Mouse (Mus musculus): Measurements from ENCODE around the gene Actl10. TPM values are rescaled to one million over a fixed set of nuclear protein-coding genes. Genes with fewer than 3 reads are reported as not detected.

The Actl10 gene
- total and polyA plus RNA-seq, 2 experiments from 2014 or later = not detected

DNA sequence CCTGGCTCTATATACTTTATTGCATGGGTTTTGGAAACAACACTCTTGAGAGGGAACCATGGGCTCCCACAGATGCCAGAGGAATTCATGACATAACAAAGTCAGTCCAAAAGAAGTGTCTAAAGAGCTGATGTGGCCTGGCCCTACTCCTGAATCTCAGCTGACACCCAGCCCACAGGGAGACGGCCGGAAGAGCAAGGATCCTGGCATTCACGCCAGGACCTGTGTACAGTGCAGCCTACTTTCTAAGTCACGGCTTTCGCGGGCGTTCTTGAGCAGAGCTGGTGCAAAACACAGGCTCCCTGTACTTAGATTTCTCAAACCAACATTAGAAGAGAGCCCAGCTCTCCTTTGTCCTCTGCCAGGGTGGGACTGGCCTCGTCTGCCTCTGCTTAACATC, 29.0 kb downstream of the Actl10 start:
- WGBS = 48% methylated on average over 8 of the region's 8 CpGs
- Histone ChIP-seq H3K4me1 (ENCODE audit: control insufficient read depth, insufficient read depth) (peaks cover 20% of the 10 kb centered on the region; the same call in 1 of the 2 replicates), H3K9ac (replicated peaks; ENCODE audit: low read depth, low read length) (no peak overlapping the region; the same call in 1 of the 2 replicates), H3K4me3 (ENCODE audit: low read depth, low read length) (no peak overlapping the region), H3K4me2 (ENCODE audit: low read depth, low read length) (no peak overlapping the region), H3K9me3 (replicated peaks; ENCODE audit: control insufficient read depth, low read length) (no peaks in the 10 kb centered on the region), H3K27ac (ENCODE audit: low read depth) (no peak overlapping the region), H3K27me3 (ENCODE audit: control insufficient read depth, insufficient read depth, low read length) (no peaks in the 10 kb centered on the region), H3K36me3 (replicated peaks; ENCODE audit: control insufficient read depth, insufficient read depth, low read length) (no peaks in the 10 kb centered on the region)
- TF ChIP-seq EP300 (IDR thresholded peaks at IDR 0.05; ENCODE audit: low read depth) (no peak), CTCF (IDR thresholded peaks at IDR 0.05; ENCODE audit: low read depth) (no peak)
- no peak for DNase-seq (ENCODE audit: low spot score)
- no peak; the same call in 1 of the 2 replicates for ATAC-seq (ENCODE audit: insufficient read depth, low read depth)

DNA sequence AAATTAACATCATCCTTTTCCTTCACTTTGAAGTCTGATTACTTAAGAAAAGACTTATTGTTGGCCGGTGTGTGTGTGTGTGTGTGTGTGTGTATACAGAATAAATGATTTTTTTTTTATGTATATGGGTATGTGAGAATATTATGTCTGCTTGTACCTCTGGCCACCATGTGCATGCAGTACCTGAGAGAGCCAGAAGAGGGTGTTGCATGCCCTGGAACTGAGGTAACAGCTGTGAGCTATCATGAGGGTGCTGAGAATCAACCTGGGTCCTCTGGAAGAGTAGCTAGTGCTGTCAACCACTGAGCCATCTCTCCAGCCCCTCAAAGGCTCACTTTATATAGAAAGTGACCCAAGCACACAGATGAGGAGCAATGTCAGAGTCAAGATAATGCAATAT, 29.8 kb downstream of the Actl10 start:
- Histone ChIP-seq H3K4me2 (ENCODE audit: low read depth, low read length) (no peak overlapping the region), H3K4me3 (ENCODE audit: low read depth, low read length) (no peak overlapping the region), H3K27me3 (ENCODE audit: control insufficient read depth, insufficient read depth, low read length) (no peaks in the 10 kb centered on the region), H3K27ac (ENCODE audit: low read depth) (no peak overlapping the region), H3K4me1 (ENCODE audit: control insufficient read depth, insufficient read depth) (peaks cover 20% of the 10 kb centered on the region; the same call in 1 of the 2 replicates), H3K9ac (replicated peaks; ENCODE audit: low read depth, low read length) (no peak overlapping the region), H3K9me3 (replicated peaks; ENCODE audit: control insufficient read depth, low read length) (no peaks in the 10 kb centered on the region), H3K36me3 (replicated peaks; ENCODE audit: control insufficient read depth, insufficient read depth, low read length) (no peaks in the 10 kb centered on the region)
- no peak for ATAC-seq (ENCODE audit: insufficient read depth, low read depth)
- TF ChIP-seq EP300 (IDR thresholded peaks at IDR 0.05; ENCODE audit: low read depth) (no peak), CTCF (IDR thresholded peaks at IDR 0.05; ENCODE audit: low read depth) (no peak)
- DNase-seq (ENCODE audit: low spot score) = no peak
- WGBS = 82% methylated on average over 1 of the region's 1 CpGs

DNA sequence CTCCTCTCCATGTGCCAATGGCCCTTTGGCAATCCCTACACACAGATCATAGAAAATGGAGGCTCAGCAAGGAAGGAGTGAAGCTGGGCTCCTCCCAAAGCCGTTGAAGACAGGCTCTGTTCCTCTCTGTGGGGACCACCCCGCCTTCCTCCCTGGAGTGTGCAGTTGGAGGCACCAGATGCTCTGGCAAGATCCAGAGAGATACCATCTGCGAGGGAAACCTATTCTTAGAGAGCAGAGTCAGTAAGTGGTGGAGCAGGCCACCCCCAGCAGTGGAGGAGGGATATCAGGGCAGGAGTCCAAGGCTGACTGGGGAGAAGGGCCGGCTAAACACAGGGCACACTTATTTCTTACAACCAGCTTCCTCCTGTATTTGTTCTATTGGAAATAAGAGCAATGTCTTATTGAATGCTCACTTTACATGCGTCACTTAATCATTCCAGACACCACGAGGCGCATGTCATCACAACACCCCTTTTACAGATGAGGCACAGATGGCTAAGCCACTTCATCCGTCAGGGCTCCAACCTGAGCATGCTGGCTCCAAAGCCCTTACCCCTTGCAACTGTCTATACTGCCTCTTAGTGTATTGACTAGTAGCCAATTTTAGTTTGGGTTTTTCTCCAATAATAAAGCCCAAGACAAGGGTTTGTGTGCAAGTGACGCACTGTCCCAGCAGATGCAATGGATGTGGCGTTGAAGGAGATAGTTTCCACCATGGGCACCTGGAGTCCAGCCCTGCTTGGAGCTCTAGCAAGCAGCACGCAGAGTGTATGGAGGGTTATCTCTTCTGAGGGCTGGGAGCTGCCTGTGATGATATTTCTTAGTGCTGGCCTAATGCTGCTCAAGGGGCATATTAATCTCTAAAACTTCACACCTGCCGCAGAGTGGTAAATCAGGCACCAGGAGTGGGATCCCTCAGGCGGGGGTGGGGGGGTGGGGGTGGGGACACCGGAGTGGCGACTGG, 32.6 kb downstream of the Actl10 start:
- ATAC-seq (ENCODE audit: insufficient read depth, low read depth) (no peak), DNase-seq (ENCODE audit: low spot score) (no peak)
- H3K9ac ChIP-seq (replicated peaks; ENCODE audit: low read depth, low read length) = no peak overlapping the region

DNA sequence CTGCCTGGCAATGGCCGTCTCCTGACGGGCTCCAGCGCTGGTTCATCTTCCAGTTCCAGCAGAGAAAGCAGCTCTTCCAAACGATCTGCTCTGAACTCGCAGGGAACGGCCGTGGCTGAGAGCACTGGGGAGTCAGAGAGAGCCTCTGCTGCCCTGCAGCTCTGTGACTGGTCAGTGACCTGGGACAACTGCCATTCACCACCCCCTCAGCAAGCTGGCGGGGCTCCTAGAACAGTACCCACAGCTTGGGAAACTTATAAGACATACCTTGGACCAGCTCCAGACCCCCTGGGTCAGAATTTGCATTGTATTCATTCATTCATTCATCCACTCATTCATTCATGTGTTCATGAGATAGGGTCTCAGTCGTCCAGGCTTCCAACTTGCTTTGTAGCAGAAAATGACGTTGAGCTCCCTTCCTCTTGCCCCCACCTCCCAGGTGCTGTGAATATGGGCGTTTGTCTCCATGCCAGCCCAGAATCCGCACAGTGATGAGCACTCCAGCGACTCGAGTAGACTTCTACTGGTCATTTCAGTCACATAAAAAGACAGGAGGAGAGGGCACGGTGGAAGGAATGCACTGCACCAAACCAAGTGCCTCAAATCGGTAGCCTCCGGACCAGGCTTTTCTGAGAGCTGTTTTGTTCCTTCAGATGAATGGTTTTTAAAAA, 33.5 kb downstream of the Actl10 start:
- WGBS = 51% methylated on average over 17 of the region's 17 CpGs
- no peak for TF ChIP-seq EP300 (IDR thresholded peaks at IDR 0.05; ENCODE audit: low read depth)
- no peak for TF ChIP-seq CTCF (IDR thresholded peaks at IDR 0.05; ENCODE audit: low read depth)
- Histone ChIP-seq H3K36me3 (replicated peaks; ENCODE audit: control insufficient read depth, insufficient read depth, low read length) (peaks cover 10% of the 10 kb centered on the region; the same call in 1 of the 2 replicates), H3K4me2 (ENCODE audit: low read depth, low read length) (no peak overlapping the region), H3K9ac (replicated peaks; ENCODE audit: low read depth, low read length) (0 out of 2 replicates have a peak overlapping the region, but pooled peaks have one; percentile 10), H3K4me1 (ENCODE audit: control insufficient read depth, insufficient read depth) (peaks cover 22% of the 10 kb centered on the region), H3K4me3 (ENCODE audit: low read depth, low read length) (no peak overlapping the region), H3K27ac (ENCODE audit: low read depth) (no peak overlapping the region), H3K9me3 (replicated peaks; ENCODE audit: control insufficient read depth, low read length) (no peaks in the 10 kb centered on the region), H3K27me3 (ENCODE audit: control insufficient read depth, insufficient read depth, low read length) (no peaks in the 10 kb centered on the region)
- DNase-seq (ENCODE audit: low spot score) (no peak), ATAC-seq (ENCODE audit: insufficient read depth, low read depth) (no peak)

More for the DNA sequence above, 32.6 kb downstream of the Actl10 start:
- WGBS = 39% methylated on average over 15 of the region's 15 CpGs
- Histone ChIP-seq H3K27ac (ENCODE audit: low read depth) (no peak overlapping the region), H3K4me1 (ENCODE audit: control insufficient read depth, insufficient read depth) (peaks cover 22% of the 10 kb centered on the region), H3K27me3 (ENCODE audit: control insufficient read depth, insufficient read depth, low read length) (no peaks in the 10 kb centered on the region), H3K4me3 (ENCODE audit: low read depth, low read length) (no peak overlapping the region), H3K4me2 (ENCODE audit: low read depth, low read length) (no peak overlapping the region), H3K9me3 (replicated peaks; ENCODE audit: control insufficient read depth, low read length) (no peaks in the 10 kb centered on the region), H3K36me3 (replicated peaks; ENCODE audit: control insufficient read depth, insufficient read depth, low read length) (peaks cover 10% of the 10 kb centered on the region; the same call in 1 of the 2 replicates)
- no peak for TF ChIP-seq EP300 (IDR thresholded peaks at IDR 0.05; ENCODE audit: low read depth)
- TF ChIP-seq CTCF (IDR thresholded peaks at IDR 0.05; ENCODE audit: low read depth) = no peak

DNA sequence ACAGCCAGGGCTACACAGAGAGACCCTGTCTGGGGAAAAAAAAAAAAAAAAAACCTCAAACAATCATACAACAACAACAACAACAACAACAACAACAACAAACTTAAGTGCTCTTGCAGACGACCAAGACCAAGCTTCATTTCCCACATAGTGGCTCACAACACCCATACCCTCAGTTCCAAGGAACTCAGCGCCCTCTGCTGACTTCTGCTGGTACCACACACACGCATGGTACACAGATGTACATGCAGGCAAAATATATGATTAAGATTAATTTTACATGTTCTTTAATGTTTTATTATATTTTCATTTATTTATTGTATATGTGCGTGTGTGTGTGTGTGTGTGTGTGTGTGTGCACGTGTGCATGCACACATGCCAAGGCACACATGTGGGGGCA, 34.8 kb downstream of the Actl10 start:
- DNase-seq (ENCODE audit: low spot score) (no peak), ATAC-seq (ENCODE audit: insufficient read depth, low read depth) (no peak)
- Histone ChIP-seq H3K27me3 (ENCODE audit: control insufficient read depth, insufficient read depth, low read length) (no peaks in the 10 kb centered on the region), H3K4me2 (ENCODE audit: low read depth, low read length) (no peak overlapping the region), H3K9ac (replicated peaks; ENCODE audit: low read depth, low read length) (no peak overlapping the region), H3K4me3 (ENCODE audit: low read depth, low read length) (no peak overlapping the region), H3K4me1 (ENCODE audit: control insufficient read depth, insufficient read depth) (peaks cover 18% of the 10 kb centered on the region), H3K36me3 (replicated peaks; ENCODE audit: control insufficient read depth, insufficient read depth, low read length) (peaks cover 10% of the 10 kb centered on the region; the same call in 1 of the 2 replicates), H3K27ac (ENCODE audit: low read depth) (no peak overlapping the region), H3K9me3 (replicated peaks; ENCODE audit: control insufficient read depth, low read length) (no peaks in the 10 kb centered on the region)
- no peak for TF ChIP-seq EP300 (IDR thresholded peaks at IDR 0.05; ENCODE audit: low read depth)
- TF ChIP-seq CTCF (IDR thresholded peaks at IDR 0.05; ENCODE audit: low read depth) = peak; percentile 48
- 69% methylated on average over 5 of the region's 5 CpGs for WGBS
